Mouse (Mus musculus): Measurements from ENCODE around the gene Faf2.

Gene Faf2

GRCm38 (mm10) chr13:54621155-54621932 lies at the start of gene Faf2:
Faf2 (plus strand) TSS chr13:54621784.
- peak; percentile 96 for DNase-seq (ENCODE audit: low spot score)

- DNase-seq (ENCODE audit: low spot score) = no peak
These were observed 49.0 kb upstream of the Faf2 start for GRCm38 (mm10) chr13:54572621-54573020.

- DNase-seq (ENCODE audit: low spot score) = peak; percentile 41
These were observed 46.6 kb upstream of the Faf2 start, which contains the start of gene Arl10 for GRCm38 (mm10) chr13:54574854-54575481. Arl10 (plus strand) TSS chr13:54575015.

DNA sequence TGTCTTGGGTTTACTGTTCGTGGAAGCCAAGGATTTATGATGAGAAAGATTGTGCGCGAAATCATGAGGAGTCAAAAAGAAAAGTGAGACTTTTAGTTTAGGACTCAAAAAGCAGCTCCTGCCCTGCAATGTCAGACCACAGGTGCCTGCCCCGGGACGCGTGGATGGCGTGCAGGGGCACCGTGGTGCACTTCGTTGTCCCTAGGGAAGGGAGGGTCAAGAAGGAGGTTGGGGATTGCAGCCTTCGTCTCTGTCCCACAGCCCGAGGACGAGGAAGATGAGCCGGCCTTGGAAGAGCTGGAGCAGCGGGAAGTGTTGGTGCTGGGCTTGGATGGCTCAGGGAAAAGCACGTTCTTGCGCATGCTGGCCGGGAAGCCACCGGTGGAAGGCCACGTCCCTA lies 46.1 kb upstream of the Faf2 start:
- no peak for DNase-seq (ENCODE audit: low spot score)

GRCm38 (mm10) chr13:54577652-54578507 lies 43.7 kb upstream of the Faf2 start:
- DNase-seq (ENCODE audit: low spot score) = no peak

GRCm38 (mm10) chr13:54581385-54581784 lies 40.2 kb upstream of the Faf2 start:
- DNase-seq (ENCODE audit: low spot score) = no peak

DNA sequence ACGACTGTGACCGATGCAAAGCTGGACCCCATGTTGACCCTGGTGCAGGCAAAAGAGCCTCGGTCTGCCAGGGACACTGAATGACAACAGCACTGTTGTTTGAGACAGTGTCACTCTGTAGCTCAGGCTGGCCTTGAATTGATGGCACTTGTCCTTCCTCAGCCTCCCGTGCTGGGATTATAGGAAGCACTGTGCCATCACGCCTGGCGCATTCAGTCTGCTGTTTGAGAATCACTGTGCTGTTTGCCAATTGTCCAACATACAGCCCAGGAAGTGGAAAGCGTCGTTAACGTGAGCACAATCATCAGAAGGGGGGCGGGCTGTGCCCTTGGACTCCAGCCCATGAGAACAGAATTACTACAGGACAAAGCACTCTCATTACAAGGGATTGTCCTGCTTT lies 39.5 kb upstream of the Faf2 start:
- no peak for DNase-seq (ENCODE audit: low spot score)

GRCm38 (mm10) chr13:54582860-54583259 lies 38.7 kb upstream of the Faf2 start:
- DNase-seq (ENCODE audit: low spot score) = no peak

DNA sequence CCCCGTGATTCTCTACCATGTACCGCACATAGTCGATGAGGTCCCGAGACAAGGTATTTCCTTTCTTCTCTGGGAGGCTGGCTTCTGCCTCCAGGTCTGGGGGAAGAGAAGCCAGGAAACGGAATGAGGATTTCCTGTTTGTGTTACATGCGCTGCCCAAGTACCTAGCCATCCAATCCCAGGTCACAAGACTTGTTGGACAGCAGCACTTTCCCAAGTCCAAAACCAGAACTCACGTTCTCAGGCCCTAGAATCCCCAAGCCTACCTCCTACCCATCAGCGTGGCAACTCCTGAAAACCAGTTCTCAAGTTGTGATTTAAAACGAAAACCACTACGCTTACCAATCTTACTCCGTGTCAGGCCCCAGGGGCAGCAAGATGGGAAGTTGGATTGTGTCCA lies 35.8 kb upstream of the Faf2 start:
- DNase-seq (ENCODE audit: low spot score) = no peak

- DNase-seq (ENCODE audit: low spot score) = no peak
These were observed 32.1 kb upstream of the Faf2 start for GRCm38 (mm10) chr13:54589414-54589995.

- DNase-seq (ENCODE audit: low spot score) = peak; percentile 75
These were observed 31.3 kb upstream of the Faf2 start, which contains the start of the genes Nop16 and Higd2a for GRCm38 (mm10) chr13:54589996-54590951. Nop16 (minus strand) TSS chr13:54590090. Higd2a (plus strand) TSS chr13:54590207.

DNA sequence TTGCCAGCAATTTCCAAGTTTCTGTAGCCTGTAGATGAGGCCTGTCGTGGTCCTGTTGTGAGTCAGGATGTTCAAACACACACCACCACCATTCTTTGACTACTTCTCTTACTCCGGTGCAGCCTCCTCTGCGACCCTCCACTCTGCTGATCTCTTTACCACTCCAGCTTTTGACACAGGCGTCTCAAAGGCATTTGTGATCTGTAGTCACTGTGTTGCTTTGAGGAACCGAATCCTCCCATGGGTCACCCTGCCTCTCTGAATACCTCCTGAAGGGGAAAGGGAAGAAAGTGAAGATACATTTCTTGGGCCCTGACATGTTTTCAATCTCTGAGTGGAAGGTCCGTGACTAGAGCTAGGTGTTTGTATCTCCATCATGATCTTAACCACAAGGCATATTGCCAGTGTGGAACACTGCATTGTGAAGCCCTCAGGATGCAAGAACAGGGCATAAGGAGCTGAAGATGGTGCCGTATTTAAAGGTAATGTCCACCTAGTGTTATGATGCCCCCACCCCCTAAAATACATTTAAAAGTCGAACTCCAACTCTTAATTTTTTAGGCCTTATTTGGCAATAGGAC lies 29.7 kb upstream of the Faf2 start:
- DNase-seq (ENCODE audit: low spot score) = no peak

DNA sequence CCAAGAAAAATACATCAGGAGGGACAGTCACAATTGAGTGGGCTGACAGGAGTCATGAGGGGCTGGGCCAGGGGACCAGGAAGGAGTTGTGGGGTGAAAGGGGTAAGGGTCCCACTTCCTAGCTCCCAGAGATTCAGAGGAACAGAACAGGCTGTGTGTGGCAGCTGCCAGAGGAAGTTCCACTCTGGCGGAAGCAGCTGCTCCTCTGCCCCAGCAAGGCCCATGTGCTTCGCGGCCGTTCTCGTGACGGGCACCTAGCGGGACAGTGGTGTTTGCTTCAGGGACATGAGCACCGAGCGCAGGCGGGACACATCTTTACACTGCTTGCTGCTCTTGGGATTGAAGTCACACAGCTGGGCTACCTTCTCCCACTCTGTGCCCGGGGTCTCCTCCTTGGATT lies 28.0 kb upstream of the Faf2 start:
- no peak for DNase-seq (ENCODE audit: low spot score)

GRCm38 (mm10) chr13:54596107-54596690 lies 25.4 kb upstream of the Faf2 start:
- no peak for DNase-seq (ENCODE audit: low spot score)

DNA sequence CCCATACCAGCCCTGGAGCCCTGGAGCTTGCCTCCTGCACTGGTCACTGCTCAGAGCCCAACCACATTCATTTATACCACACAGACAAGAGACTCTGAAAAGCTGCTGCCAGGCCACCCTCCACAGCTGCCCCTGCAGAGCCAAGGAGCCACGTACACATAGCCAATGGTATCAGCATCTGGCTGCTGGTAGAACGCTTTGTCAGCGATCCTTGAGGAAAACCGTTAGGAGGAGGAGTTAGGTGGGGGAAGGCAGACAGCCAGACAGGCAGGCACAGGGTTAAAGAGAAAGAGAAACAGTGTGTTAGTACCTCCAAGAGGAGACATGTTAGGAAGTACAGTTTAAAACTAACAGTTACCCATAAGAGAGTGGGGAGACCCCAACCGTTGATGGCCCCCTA lies 24.7 kb upstream of the Faf2 start:
- DNase-seq (ENCODE audit: low spot score) = no peak

DNA sequence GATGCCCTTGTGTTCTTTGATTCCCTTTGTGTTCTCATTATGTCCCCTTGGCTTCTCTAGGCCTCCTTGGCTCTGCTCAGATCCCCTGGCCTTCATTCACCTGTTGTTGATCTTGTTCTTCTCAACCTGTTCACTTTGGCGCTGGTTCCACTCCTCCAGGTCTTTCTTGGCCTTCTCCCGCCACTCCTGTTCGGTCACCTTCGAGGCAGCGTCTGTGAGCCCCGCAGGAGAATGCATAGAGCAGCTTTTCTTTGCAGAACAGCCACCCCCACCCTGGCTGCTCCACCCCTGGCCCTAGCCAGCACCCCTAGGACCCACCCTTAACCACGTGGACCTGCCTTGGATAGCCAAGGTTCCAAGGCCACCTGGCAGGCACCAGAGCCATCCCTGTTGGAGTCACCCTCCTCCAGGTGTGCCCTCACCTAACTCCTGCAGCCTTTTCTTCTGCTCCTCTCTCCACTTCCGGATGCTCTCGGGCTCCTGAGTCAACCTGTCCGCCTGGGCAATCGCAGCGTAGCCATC lies 22.9 kb upstream of the Faf2 start:
- DNase-seq (ENCODE audit: low spot score) = no peak

DNA sequence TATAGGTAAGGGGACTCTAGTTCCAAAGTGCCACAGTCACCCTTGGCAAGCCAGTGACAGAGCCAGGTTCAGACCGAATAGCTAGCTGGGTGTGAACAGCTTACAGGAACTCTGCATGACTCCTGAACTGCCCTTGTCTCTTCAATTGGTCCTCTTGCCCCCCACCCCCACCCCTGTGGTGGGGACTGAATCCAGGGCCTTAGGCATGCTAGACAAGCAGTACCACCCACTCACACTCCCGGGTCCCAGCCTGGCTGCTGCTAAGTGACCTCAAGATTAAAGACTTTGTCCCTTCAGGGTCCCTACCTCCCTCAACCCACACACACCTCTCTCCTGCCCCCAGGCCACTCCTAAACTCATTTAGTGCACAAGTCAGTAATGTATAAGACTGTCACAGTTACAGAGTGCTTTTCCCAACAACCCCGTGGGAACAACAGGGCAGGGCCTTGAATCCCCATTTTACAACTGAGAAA lies 18.9 kb upstream of the Faf2 start:
- DNase-seq (ENCODE audit: low spot score) = no peak

DNA sequence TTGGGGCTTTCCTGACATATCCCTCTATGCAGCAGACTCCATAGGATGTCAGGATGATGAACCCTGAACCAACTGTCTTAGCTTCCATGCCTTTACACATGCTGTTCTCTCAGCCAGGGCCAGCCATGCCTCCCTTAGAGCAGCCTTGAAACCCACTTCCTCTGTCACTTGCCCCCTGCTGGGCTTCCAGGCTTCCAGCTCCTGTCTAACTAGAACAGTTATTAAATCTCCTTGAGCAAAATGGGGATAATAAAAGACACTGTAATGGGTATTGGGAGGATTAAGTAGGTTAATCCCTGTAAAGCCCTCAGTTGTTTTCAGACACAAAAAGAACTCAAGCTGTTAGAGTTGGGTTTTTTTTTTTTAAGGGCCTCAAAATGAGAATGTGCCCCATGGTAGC lies 18.1 kb upstream of the Faf2 start:
- no peak for DNase-seq (ENCODE audit: low spot score)

DNA sequence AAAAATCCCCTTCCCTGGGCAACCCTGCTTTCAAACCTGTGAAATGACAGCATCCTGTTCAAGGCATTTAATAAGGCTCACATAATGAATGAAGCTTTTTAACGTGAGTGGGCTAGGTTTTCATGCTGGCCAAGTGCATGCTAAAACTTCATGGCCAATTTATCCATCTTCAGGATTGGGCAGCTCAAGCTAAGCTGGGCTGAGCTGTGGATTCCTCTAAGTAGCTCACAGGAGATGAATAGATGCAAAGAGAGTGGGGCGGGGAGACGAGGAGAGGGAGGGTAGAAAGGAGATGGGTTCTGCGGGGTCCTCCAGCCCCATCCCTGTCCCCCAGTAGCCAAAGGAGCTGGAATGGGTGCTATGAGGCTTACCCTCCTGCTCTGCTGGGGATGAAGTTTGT lies 17.4 kb upstream of the Faf2 start:
- no peak for DNase-seq (ENCODE audit: low spot score)

DNA sequence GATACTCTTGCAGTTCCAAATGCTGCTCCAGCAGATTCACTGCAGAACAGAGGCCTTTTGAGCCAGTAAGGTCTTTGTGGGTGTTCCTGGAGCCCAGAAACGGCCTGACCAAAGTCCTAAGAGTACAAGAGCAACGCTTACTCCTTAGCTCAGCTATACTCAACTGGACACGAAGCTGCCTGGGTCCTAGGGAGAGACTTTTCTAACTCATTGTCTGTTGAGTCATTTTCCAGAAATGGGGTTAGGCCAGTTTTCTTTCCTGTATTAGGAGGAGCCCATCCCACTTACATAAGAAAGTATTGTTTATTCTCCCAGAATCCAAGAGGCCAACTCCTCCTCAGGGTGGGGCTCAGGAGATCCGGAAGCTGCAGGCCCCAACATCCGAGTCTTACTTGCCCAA lies 16.2 kb upstream of the Faf2 start:
- DNase-seq (ENCODE audit: low spot score) = no peak

Data from urinary bladder, postnatal 10 days (tissue).